Mouse (Mus musculus) gonadal fat pad, adult 2 months (tissue): ENCODE results near the gene Ssbp4. TPM values are rescaled to one million over a fixed set of nuclear protein-coding genes. Genes with fewer than 3 reads are reported as not detected.
A peak's percentile ranks its signal among the peaks of the same experiment; 100 is the strongest.
"Not testable (repeated sequence)": the region's sequence is repeated elsewhere in the genome, so short reads cannot be mapped to it uniquely, and the experiment has no call there.

Experiments used
- DNase-seq: peaks from one replicate; pipeline ENCODE4 v3.0.0-alpha.2; 2012; ENCODE audit warnings: low read depth
- polyA plus RNA-seq: library from polyadenylated mRNA; depleted of rRNA; stranded (reverse); fragments of >200 nt; gene quantifications from 2 replicates; pipeline ENCODE4 v1.2.3, GENCODE M21; 2012

The Ssbp4 gene
- polyA plus RNA-seq, 1 experiment, result 188 TPM

GRCm38 (mm10) chr8:70587955-70588354, 20.7 kb downstream of the Ssbp4 start:
- not testable (repeated sequence) for DNase-seq

DNA sequence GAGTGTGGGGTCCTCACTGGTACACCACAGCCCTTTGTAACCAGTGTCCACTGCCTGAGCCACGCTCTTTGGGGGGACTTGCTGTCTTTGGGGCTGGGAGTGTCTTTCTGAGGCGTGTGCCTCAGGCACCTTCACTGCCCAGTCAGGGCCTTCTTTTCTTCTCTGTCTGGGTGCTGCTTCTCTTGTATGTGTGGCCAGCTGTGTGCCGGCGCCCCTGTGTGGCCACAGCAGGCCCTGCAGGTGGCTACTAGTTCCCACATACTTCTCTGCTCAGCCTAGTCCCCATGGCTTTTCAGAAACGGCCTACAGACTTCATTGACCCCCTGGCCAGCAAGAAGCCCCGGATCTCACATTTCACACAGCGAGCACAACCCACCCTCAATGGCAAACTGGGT, 23.4 kb downstream of the Ssbp4 start:
- DNase-seq, result no peak

GRCm38 (mm10) chr8:70584606-70585257, 23.9 kb downstream of the Ssbp4 start:
- no peak for DNase-seq

- DNase-seq, result no peak
Observed at GRCm38 (mm10) chr8:70583476-70584387, 24.9 kb downstream of the Ssbp4 start.

DNA sequence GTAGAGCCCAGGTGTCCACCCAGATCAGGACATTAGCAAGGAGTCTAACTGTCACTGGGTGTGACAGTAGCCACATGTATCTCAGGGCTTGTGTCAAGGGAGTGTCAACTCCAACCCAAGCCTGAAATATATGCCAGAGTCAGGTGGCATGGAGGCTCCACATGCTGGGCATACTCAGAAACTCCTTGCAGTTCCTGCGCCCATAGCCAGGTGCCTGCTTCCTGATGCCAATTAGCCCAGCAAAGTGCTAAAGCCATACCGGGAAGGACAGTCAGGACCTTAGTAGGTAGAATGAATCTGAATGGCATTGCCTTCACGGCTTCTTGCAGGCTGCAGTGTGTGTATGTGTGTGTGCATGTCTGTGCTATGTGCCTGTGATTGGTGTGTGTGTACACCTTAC, 31.5 kb downstream of the Ssbp4 start:
- no peak for DNase-seq

GRCm38 (mm10) chr8:70574915-70575314, 33.8 kb downstream of the Ssbp4 start:
- DNase-seq, result no peak

DNA sequence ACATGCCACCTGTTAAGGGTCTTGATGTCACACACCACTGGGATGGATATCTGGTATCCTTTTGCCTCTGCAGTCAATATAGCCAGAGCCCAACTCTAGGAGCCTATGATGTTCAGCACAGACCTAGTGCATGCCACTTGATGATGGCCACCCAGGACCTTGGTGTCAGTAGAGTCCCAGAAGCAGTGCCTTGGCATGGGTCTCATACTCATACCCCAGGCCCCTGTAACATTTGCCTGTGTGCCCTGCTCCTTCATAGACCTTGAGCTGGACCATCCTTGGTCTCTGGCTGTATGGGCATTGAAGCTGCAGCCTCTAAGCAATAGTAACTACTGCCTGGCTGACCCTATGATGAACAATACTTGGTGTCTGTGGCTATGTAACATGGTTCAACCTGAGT, 34.4 kb downstream of the Ssbp4 start:
- no peak for DNase-seq

GRCm38 (mm10) chr8:70570990-70571389, 37.7 kb downstream of the Ssbp4 start:
- no peak for DNase-seq

DNA sequence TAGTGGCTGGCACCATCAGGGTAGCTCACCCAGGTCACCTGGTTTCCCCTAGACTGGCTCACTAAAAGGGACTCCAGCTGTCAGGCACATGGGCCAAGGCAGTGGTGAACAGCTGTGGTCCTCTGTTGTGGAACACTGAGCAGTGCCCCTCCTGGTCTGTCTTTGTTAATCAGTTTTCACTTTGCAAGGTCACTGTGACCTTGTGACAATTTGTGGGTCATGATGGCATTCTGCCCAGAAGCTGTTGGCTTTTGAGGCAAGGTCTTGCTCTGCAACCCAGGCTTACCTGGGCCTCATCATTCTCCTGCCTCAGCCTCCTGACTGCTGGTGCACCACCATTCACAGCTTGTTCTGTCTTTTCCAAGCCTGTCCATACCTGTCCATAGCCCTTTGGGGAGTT, 38.3 kb downstream of the Ssbp4 start:
- no peak for DNase-seq

GRCm38 (mm10) chr8:70565561-70565960, 43.1 kb downstream of the Ssbp4 start:
- DNase-seq, result no peak

DNA sequence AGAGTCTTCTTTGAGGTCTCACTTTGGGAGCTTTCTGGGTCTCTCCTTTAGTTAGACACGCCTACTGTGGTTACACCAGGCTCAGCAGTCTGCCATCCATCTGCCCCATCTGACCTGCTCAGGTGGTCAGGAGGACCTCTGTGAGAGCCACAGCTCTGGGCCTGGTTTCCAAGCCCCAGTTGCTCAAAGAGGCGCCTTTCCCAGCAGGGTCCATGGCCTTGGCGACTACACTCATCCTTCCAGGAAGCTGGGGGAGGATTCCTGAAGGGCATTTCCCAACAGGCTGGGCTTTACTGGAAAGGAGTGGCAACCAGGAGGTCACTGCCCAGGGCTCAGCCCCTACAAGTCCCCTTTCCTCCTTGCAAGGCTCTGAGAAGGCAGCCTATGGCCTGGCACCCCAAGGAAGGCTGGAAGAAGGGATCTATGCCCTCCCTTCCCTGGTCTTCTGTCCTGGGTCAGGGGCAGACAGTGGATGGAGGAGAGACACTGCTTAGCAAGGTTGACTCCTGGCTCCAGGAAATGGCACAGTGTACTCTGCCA, 43.9 kb downstream of the Ssbp4 start:
- no peak for DNase-seq

DNA sequence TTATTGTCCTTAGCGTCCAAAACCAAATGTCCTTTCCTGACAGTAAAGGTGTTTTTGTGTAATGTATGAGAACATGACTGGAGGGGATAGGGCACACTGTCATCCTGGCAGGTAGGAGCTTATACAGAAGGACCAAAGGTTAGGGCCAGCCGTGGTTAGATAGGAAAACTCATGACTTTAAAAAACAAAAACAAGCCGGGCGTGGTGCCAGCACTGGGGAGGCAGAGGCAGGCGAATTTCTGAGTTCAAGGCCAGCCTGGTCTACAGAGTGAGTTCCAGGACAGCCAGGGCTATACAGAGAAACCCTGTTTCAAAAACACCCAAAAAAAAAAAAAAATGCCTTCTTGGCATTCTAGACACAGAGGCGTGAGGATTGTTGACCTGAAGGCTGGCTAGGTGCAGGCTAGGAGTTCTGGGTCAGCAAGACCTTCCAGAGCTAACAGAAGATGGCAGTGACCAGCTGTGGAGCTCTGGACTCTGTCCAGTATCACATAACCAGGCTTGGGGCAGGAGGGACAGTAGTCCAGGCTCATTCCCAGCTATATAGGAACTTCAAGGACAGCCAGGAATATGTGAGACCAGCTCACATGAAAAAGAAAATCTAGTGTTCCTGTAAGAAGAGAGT, 44.8 kb downstream of the Ssbp4 start:
- DNase-seq, result no peak

DNA sequence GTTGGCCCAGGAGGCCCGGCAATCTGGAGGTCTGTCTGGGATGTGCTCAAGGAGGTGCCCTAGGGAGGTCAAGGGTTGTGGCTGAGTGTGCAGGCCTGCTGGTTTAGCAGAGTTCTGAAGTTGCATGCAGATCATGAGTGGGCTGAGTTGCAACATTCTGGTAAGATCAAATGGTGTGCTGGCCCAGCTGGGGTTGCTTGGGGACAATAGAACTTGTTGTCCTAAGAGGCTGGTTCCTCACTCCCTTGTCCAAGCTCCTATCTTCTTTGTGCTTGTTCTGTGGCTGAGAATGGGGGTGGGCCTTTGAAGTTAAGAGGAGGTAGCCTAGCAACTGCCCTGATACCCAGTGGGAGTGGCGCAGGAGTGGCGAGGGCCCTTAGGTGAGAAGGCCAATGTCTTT, 45.9 kb downstream of the Ssbp4 start:
- no peak for DNase-seq

GRCm38 (mm10) chr8:70561809-70562535, 46.7 kb downstream of the Ssbp4 start:
- DNase-seq, result no peak

GRCm38 (mm10) chr8:70561357-70561756, 47.3 kb downstream of the Ssbp4 start:
- no peak for DNase-seq

DNA sequence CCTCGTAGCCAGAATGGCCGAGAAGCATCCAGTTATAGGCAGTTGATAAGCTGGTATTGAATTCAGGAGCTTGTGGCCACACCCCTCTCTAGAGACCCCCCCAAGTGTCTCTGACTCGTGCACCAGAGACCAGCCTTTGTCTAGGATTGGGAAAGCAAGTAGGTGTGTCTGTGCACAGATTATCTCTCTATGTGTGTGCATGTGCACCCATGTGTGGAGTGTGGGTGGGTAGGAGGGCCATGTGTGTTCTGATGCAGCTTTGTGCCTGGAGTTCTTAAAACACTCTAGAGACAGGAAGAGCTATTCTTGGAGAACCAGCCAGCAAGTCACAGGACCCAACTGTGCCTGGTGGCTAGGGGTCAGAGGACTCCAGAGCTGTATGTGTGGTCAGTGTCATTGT, 48.1 kb downstream of the Ssbp4 start:
- no peak for DNase-seq

DNA sequence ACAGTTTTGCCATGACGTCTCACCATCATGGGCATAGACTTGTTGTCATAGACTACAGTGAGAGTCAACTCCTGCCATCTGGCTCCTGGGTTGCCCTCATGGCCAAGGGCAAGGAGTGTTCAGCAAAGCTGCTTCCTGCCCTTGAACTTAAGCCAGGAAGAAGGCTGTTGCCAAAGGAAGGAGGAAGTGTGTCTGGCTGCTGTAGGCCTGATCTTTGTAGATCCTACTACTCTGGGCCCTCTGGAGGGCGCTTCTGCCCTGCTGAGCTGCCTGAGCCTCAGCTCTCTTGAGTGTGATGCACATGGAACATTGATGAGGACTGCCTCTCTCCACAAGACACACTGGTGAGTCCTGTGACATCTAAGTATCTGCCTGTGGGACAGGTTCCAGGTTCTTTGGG, 48.6 kb downstream of the Ssbp4 start:
- peak; percentile 72 for DNase-seq

GRCm38 (mm10) chr8:70558983-70559382, 49.7 kb downstream of the Ssbp4 start:
- no peak for DNase-seq

DNA sequence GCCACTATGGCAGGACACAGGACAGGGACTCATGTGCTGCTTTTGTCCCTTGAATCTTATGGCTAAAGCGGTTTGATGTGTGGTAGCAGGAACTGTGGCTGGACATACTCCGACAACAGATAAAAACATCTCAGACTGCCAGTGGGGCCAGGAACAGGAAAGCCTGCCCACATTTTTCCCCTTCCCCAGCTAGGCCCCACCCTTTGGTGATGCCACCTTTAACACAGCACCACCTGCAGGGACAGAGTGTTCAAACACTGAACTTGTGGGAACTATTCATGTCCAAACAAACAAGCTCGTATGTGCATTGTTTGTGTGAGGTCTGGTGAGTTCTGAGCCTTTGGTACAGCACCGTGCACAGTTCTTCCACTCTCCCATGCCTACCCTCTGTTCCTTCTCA, 50.3 kb downstream of the Ssbp4 start:
- DNase-seq, result no peak

DNA sequence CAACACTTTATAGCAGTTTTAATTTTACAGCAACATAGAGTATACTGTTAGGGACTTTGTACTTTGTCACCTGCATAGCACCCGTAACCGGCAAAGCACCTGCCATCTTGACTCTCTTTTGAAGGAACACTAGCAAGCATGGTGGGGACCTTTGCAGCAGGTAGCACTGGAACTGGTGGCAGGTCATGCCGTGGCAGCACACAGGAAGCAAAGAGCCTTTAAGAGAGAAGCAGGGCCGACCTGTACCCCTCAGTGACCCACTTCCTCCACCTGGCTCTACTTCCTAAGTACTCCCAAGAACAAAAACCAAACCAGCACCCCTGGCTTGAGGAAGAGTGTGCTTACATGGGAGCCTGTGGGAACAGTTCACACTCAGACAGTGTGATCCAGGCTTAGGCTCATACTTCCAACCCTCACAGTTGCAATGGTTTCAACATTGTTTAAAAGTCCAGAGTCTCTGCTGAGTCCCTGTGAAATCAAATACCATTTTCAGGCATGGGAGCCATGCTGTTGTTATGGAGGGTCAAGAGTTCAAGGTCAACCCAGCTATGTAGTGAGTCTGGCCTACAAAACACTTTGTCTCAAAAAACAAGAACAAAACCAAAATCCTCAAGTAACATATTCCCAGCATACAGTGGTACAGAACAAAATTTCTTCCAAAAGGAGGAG, 53.5 kb downstream of the Ssbp4 start:
- no peak for DNase-seq

- DNase-seq, result no peak
Observed at GRCm38 (mm10) chr8:70553740-70554139, 54.9 kb downstream of the Ssbp4 start.
